Comparison of ENCODE assay signal across 22 mouse cellular contexts in genomic region chr13:78091949-78092348, GRCm38 (mm10).
"Had no signal": no experiment of that assay in that cellular context is flagged by ENCODE, and none has a peak within 500 bp of the region (broad histone marks: within the 10 kb centered on the region; RNA-seq: fewer than 3 reads in every experiment).

No protein-coding gene starts in this region.

- H3K27me3 ChIP-seq: limb, embryonic 12.5 days; limb, embryonic 15.5 days; midbrain, embryonic 15.5 days; neural tube, embryonic 13.5 days had no signal

- H3K4me1 ChIP-seq: limb, embryonic 12.5 days; limb, embryonic 15.5 days; midbrain, embryonic 15.5 days; neural tube, embryonic 13.5 days had no signal

- H3K4me2 ChIP-seq: limb, embryonic 12.5 days; limb, embryonic 15.5 days; liver, embryonic 11.5 days; lung, embryonic 14.5 days; midbrain, embryonic 15.5 days; neural tube, embryonic 13.5 days had no signal

- DNase-seq: kidney, adult 9 months; kidney, postnatal 14 days; kidney, postnatal 4 days; left cerebral cortex, postnatal 4 days; liver, postnatal 0 days; lung, embryonic 14.5 days; right cerebral cortex, adult 18-20 months; right cerebral cortex, postnatal 14 days; right cerebral cortex, postnatal 4 days; thymus, adult 2 months; thymus, postnatal 14 days; thymus, postnatal 4 days had no signal

- H3K27ac ChIP-seq: limb, embryonic 12.5 days; limb, embryonic 15.5 days; liver, embryonic 14.5 days; macrophage; midbrain, embryonic 15.5 days; neural tube, embryonic 13.5 days; stomach, postnatal 0 days had no signal

- H3K9ac ChIP-seq: limb, embryonic 12.5 days; limb, embryonic 15.5 days; liver, embryonic 14.5 days; liver, postnatal 0 days; lung, embryonic 14.5 days; midbrain, embryonic 15.5 days; neural tube, embryonic 13.5 days had no signal

- H3K4me3 ChIP-seq: limb, embryonic 12.5 days; limb, embryonic 15.5 days; midbrain, embryonic 15.5 days; myocyte; neural tube, embryonic 13.5 days had no signal

- ATAC-seq: liver, postnatal 0 days; lung, postnatal 0 days; midbrain, embryonic 15.5 days had no signal

- H3K36me3 ChIP-seq: limb, embryonic 12.5 days; limb, embryonic 15.5 days; midbrain, embryonic 15.5 days; neural tube, embryonic 13.5 days had no signal

- H3K9me3 ChIP-seq: limb, embryonic 12.5 days; limb, embryonic 15.5 days; midbrain, embryonic 15.5 days; neural tube, embryonic 13.5 days had no signal
